Comparison of ENCODE assay signal across 33 mouse cellular contexts in the genomic region with DNA sequence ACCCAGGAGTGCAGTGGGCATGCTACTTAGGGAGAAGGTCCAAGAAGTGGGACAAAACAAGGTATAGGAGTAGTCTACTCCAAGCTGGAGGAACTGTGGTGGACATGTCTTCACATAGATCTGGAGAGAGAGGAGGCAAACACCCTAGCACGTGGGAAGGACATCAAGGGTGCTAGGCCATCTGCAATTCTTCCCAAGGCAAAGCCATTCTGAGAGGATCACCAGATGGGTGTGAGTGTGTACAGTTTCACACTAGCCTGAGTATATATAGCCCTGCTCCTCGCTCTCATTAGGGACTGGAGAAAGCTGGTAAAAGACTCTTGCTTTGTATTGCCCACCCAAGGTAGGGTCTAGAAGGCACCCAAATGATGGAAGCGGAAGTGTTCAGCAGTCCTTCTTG. TPM values are rescaled to one million over a fixed set of nuclear protein-coding genes. Genes with fewer than 3 reads are reported as not detected.
A peak's percentile ranks its signal among the peaks of the same experiment; 100 is the strongest.
DNase-seq lines count a peak whose midpoint lies in the region; ATAC-seq and TF ChIP-seq lines count a peak whose summit lies in the region.
"Had no signal": no experiment of that assay in that cellular context is flagged by ENCODE, and none has a peak within 500 bp of the region (broad histone marks: within the 10 kb centered on the region; RNA-seq: fewer than 3 reads in every experiment).

No protein-coding gene starts in this region.

- H3K27me3 ChIP-seq in hindbrain, embryonic 13.5 days, result 0 out of 2 replicates have a peak, but pooled peaks cover 1% of the 10 kb centered on the region
- no peaks in the 10 kb centered on the region for H3K27me3 ChIP-seq in hindbrain, embryonic 12.5 days
- 0 out of 2 replicates have a peak, but pooled peaks cover 5% of the 10 kb centered on the region for H3K27me3 ChIP-seq in E14TG2a.4 (ENCODE audit: insufficient read depth, low read length)
- no peaks in the 10 kb centered on the region for H3K27me3 ChIP-seq in intestine, embryonic 16.5 days (replicated peaks; ENCODE audit: control insufficient read depth, insufficient read depth, low read length)
- H3K27me3 ChIP-seq: embryonic facial prominence, embryonic 15.5 days had no signal

- H3K4me2 ChIP-seq in hindbrain, embryonic 13.5 days, result no peak overlapping the region
- H3K4me2 ChIP-seq in hindbrain, embryonic 12.5 days (replicated peaks), result no peak overlapping the region
- no peak overlapping the region for H3K4me2 ChIP-seq in intestine, embryonic 16.5 days (ENCODE audit: low read depth, low read length)
- H3K4me2 ChIP-seq: embryonic facial prominence, embryonic 12.5 days; embryonic facial prominence, embryonic 15.5 days; heart, embryonic 13.5 days had no signal

- intact Hi-C loops in left cerebral cortex, adult 2 months (cut with DNase I), result no loop called here
- intact Hi-C loops in left cerebral cortex, postnatal 10 days (cut with DNase I), result loop anchor here (5.0 kb wide), 1 partner anchor 109 kb away; the partner anchor contains the start of gene Rnh1

- H3K4me1 ChIP-seq in hindbrain, embryonic 13.5 days (replicated peaks), result peaks cover 39% of the 10 kb centered on the region
- peaks cover 28% of the 10 kb centered on the region for H3K4me1 ChIP-seq in hindbrain, embryonic 12.5 days
- H3K4me1 ChIP-seq in E14TG2a.4 (replicated peaks; ENCODE audit: low read depth, low read length), result peaks cover 92% of the 10 kb centered on the region
- H3K4me1 ChIP-seq in intestine, embryonic 16.5 days (ENCODE audit: control insufficient read depth, insufficient read depth, low read length), result peaks cover 26% of the 10 kb centered on the region

- TF ChIP-seq CTCF in left cerebral cortex, adult 2 months (IDR thresholded peaks at IDR 0.05), result no peak
- TF ChIP-seq CTCF in E14TG2a.4 (conservative IDR thresholded peaks at IDR 0.05; ENCODE audit: low read length), result no peak

- H3K36me3 ChIP-seq in hindbrain, embryonic 13.5 days, result peaks cover 57% of the 10 kb centered on the region
- H3K36me3 ChIP-seq in hindbrain, embryonic 12.5 days, result peaks cover 53% of the 10 kb centered on the region
- H3K36me3 ChIP-seq in E14TG2a.4 (ENCODE audit: insufficient read depth, low read length), result peaks cover 68% of the 10 kb centered on the region
- no peaks in the 10 kb centered on the region for H3K36me3 ChIP-seq in intestine, embryonic 16.5 days (ENCODE audit: control insufficient read depth, insufficient read depth, low read length)
- H3K36me3 ChIP-seq: heart, embryonic 10.5 days; heart, embryonic 13.5 days had no signal

- H3K9me3 ChIP-seq in hindbrain, embryonic 13.5 days, result no peaks in the 10 kb centered on the region
- no peaks in the 10 kb centered on the region for H3K9me3 ChIP-seq in hindbrain, embryonic 12.5 days (replicated peaks)
- no peaks in the 10 kb centered on the region for H3K9me3 ChIP-seq in E14TG2a.4 (ENCODE audit: low read length)
- no peaks in the 10 kb centered on the region for H3K9me3 ChIP-seq in intestine, embryonic 16.5 days (ENCODE audit: control insufficient read depth, low read length)
- H3K9me3 ChIP-seq: embryonic facial prominence, embryonic 12.5 days; embryonic facial prominence, embryonic 15.5 days; heart, embryonic 10.5 days; heart, embryonic 13.5 days had no signal

- ATAC-seq in hindbrain, embryonic 13.5 days (ENCODE audit: low FRiP score), result no peak
- ATAC-seq in hindbrain, embryonic 12.5 days (ENCODE audit: low FRiP score), result no peak
- ATAC-seq in intestine, embryonic 16.5 days, result no peak
- ATAC-seq: forebrain, embryonic 14.5 days; forebrain, postnatal 0 days; hindbrain, embryonic 16.5 days had no signal

- no peak overlapping the region for H3K4me3 ChIP-seq in hindbrain, embryonic 13.5 days
- H3K4me3 ChIP-seq in hindbrain, embryonic 12.5 days, result no peak overlapping the region
- H3K4me3 ChIP-seq in left cerebral cortex, adult 2 months, result no peak overlapping the region
- peak overlapping the region; percentile 43; the same call in 1 of the 2 replicates for H3K4me3 ChIP-seq in E14TG2a.4 (replicated peaks; ENCODE audit: low read length)
- no peak overlapping the region for H3K4me3 ChIP-seq in intestine, embryonic 16.5 days (ENCODE audit: low read length)
- H3K4me3 ChIP-seq: embryonic facial prominence, embryonic 12.5 days; embryonic facial prominence, embryonic 15.5 days; gastrocnemius, adult 2 months; heart, embryonic 10.5 days; heart, embryonic 13.5 days had no signal

- peak overlapping the region; percentile 99; the same call in 1 of the 2 replicates for H3K9ac ChIP-seq in hindbrain, embryonic 13.5 days
- no peak overlapping the region for H3K9ac ChIP-seq in hindbrain, embryonic 12.5 days
- H3K9ac ChIP-seq in intestine, embryonic 16.5 days (ENCODE audit: low read depth, low read length), result 0 out of 2 replicates have a peak overlapping the region, but pooled peaks have one; percentile 30
- H3K9ac ChIP-seq: embryonic facial prominence, embryonic 12.5 days; embryonic facial prominence, embryonic 15.5 days; forebrain, postnatal 0 days; heart, embryonic 13.5 days had no signal

- WGBS in hindbrain, embryonic 13.5 days, result 97% methylated on average over 3 of the region's 3 CpGs
- WGBS in hindbrain, embryonic 12.5 days, result 94% methylated on average over 3 of the region's 3 CpGs
- WGBS in intestine, embryonic 16.5 days, result 86% methylated on average over 3 of the region's 3 CpGs

- no peak for DNase-seq in left cerebral cortex, adult 2 months (ENCODE audit: extremely low spot score in 1 of 2, low spot score in 2 of 2)
- no peak for DNase-seq in left cerebral cortex, postnatal 10 days (ENCODE audit: extremely low spot score in 1 of 2, low spot score in 2 of 2)
- DNase-seq in gastrocnemius, postnatal 25 days, result no peak
- DNase-seq: adrenal gland, adult 2 months; adrenal gland, postnatal 14 days; B cell, adult 2 months; cerebellum, adult 11-12 months; forebrain, postnatal 0 days; gastrocnemius, adult 2 months; gastrocnemius, postnatal 14 days; heart, adult 18-20 months; heart, postnatal 14 days; heart, postnatal 4 days had no signal

- H3K27ac ChIP-seq in hindbrain, embryonic 13.5 days, result no peak overlapping the region
- H3K27ac ChIP-seq in hindbrain, embryonic 12.5 days, result no peak overlapping the region
- peak overlapping the region; percentile 3; the same call in 1 of the 2 replicates for H3K27ac ChIP-seq in left cerebral cortex, adult 2 months
- no peak overlapping the region for H3K27ac ChIP-seq in intestine, embryonic 16.5 days (ENCODE audit: low read length)
- H3K27ac ChIP-seq: embryonic facial prominence, embryonic 12.5 days; embryonic facial prominence, embryonic 15.5 days; gastrocnemius, adult 2 months; heart, embryonic 10.5 days; heart, embryonic 13.5 days had no signal

RNA-seq across cellular contexts. Expression of gene B4galnt4, which starts 2.4 kb away (rescaled TPM):
- 44.8 and 47.2 TPM in 2 replicates for polyA plus RNA-seq in hindbrain, embryonic 13.5 days (2015; fragmentation: Nextera tagmentation; extraction: Ambion mirVana)
- polyA plus RNA-seq in hindbrain, embryonic 12.5 days (2016; fragmentation: Nextera tagmentation; extraction: Ambion mirVana), result 46.1 and 46.5 TPM in 2 replicates
- 10 to 100 TPM; 87.4 to 95.9 TPM for total RNA-seq in left cerebral cortex, adult 2 months (2021)
- 100 to 1,000 TPM; 107 to 110 TPM for total RNA-seq in left cerebral cortex, postnatal 10 days (2021)
- polyA plus RNA-seq in intestine, embryonic 16.5 days (2015; fragmentation: Nextera tagmentation; extraction: Ambion mirVana), result 7.2 and 7.3 TPM in 2 replicates
- not detected for total RNA-seq in gastrocnemius, postnatal 25 days (2021)
- total RNA-seq: heart, adult 18-20 months had no signal

RNA-seq across cellular contexts. Expression of gene Pkp3, which starts 14.7 kb away (rescaled TPM):
- 0.27 and 0.32 TPM in 2 replicates for polyA plus RNA-seq in hindbrain, embryonic 13.5 days (2015; fragmentation: Nextera tagmentation; extraction: Ambion mirVana)
- 3.1 and 4.5 TPM in 2 replicates for polyA plus RNA-seq in hindbrain, embryonic 12.5 days (2016; fragmentation: Nextera tagmentation; extraction: Ambion mirVana)
- not detected for total RNA-seq in left cerebral cortex, adult 2 months (2021)
- not detected for total RNA-seq in left cerebral cortex, postnatal 10 days (2021)
- 31.3 and 32.4 TPM in 2 replicates for polyA plus RNA-seq in intestine, embryonic 16.5 days (2015; fragmentation: Nextera tagmentation; extraction: Ambion mirVana)
- total RNA-seq in gastrocnemius, postnatal 25 days (2021), result under 1 TPM in 1 of 2 experiments, not detected in 1; 0.29 TPM
- total RNA-seq: forebrain, postnatal 0 days; gastrocnemius, adult 2 months; gastrocnemius, postnatal 14 days; MEL had no signal
- polyA plus RNA-seq: forebrain, embryonic 14.5 days; forebrain, postnatal 0 days had no signal

RNA-seq across cellular contexts. Expression of gene Gm17387, which starts 34.4 kb away (rescaled TPM):
- polyA plus RNA-seq in hindbrain, embryonic 13.5 days (2015; fragmentation: Nextera tagmentation; extraction: Ambion mirVana), result not detected in 2 replicates
- polyA plus RNA-seq in hindbrain, embryonic 12.5 days (2016; fragmentation: Nextera tagmentation; extraction: Ambion mirVana), result not detected in 2 replicates
- not detected for total RNA-seq in left cerebral cortex, adult 2 months (2021)
- total RNA-seq in left cerebral cortex, postnatal 10 days (2021), result not detected
- polyA plus RNA-seq in intestine, embryonic 16.5 days (2015; fragmentation: Nextera tagmentation; extraction: Ambion mirVana), result not detected in 2 replicates
- not detected for total RNA-seq in gastrocnemius, postnatal 25 days (2021)
- total RNA-seq: adrenal gland, adult 2 months; adrenal gland, postnatal 14 days; adrenal gland, postnatal 4 days; CH12.LX; common myeloid progenitor, adult 5-6 weeks; forebrain, postnatal 0 days; gastrocnemius, adult 2 months; gastrocnemius, postnatal 14 days; heart, adult 18-20 months; heart, postnatal 14 days; heart, postnatal 4 days; MEL had no signal
- polyA plus RNA-seq: adrenal gland, adult 2 months; brain, embryonic 14.5 days; embryonic facial prominence, embryonic 12.5 days; embryonic facial prominence, embryonic 15.5 days; forebrain, embryonic 11.5 days; forebrain, embryonic 14.5 days; forebrain, postnatal 0 days; frontal cortex, adult 2 months; gonadal fat pad, adult 2 months; heart, embryonic 10.5 days; heart, embryonic 13.5 days; heart, embryonic 16.5 days; hindbrain, embryonic 11.5 days; hindbrain, embryonic 16.5 days had no signal

RNA-seq across cellular contexts. Expression of gene Sigirr, which starts 37.0 kb away (rescaled TPM):
- 1.7 and 2.9 TPM in 2 replicates for polyA plus RNA-seq in hindbrain, embryonic 13.5 days (2015; fragmentation: Nextera tagmentation; extraction: Ambion mirVana)
- polyA plus RNA-seq in hindbrain, embryonic 12.5 days (2016; fragmentation: Nextera tagmentation; extraction: Ambion mirVana), result 1.7 and 2.6 TPM in 2 replicates
- total RNA-seq in left cerebral cortex, adult 2 months (2021), result 1 to 10 TPM; 1.7 to 3.4 TPM
- total RNA-seq in left cerebral cortex, postnatal 10 days (2021), result 1 to 10 TPM; 2.3 to 2.8 TPM
- polyA plus RNA-seq in intestine, embryonic 16.5 days (2015; fragmentation: Nextera tagmentation; extraction: Ambion mirVana), result 29.4 and 32.8 TPM in 2 replicates
- total RNA-seq in gastrocnemius, postnatal 25 days (2021), result 1 to 10 TPM; 1.4 to 2.4 TPM

RNA-seq across cellular contexts. Expression of gene Ifitm6, which starts 45.6 kb away (rescaled TPM):
- 0.53 TPM in 2 replicates for polyA plus RNA-seq in hindbrain, embryonic 13.5 days (2015; fragmentation: Nextera tagmentation; extraction: Ambion mirVana)
- polyA plus RNA-seq in hindbrain, embryonic 12.5 days (2016; fragmentation: Nextera tagmentation; extraction: Ambion mirVana), result not detected in 2 replicates
- under 1 TPM in 1 of 2 experiments, not detected in 1; 0.57 TPM for total RNA-seq in left cerebral cortex, adult 2 months (2021)
- not detected for total RNA-seq in left cerebral cortex, postnatal 10 days (2021)
- 1.9 and 2.0 TPM in 2 replicates for polyA plus RNA-seq in intestine, embryonic 16.5 days (2015; fragmentation: Nextera tagmentation; extraction: Ambion mirVana)
- not detected for total RNA-seq in gastrocnemius, postnatal 25 days (2021)
- total RNA-seq: CH12.LX; gastrocnemius, adult 2 months; gastrocnemius, postnatal 14 days; heart, adult 18-20 months; MEL had no signal
- polyA plus RNA-seq: forebrain, embryonic 11.5 days; heart, embryonic 10.5 days; hindbrain, embryonic 11.5 days had no signal

Comparison
In these comparisons a context has a peak if more than half of its experiments do, and no peak if none do; other contexts are left out.
1. RNA of gene B4galnt4, which starts 2.4 kb away (total RNA-seq): 107 to 110 TPM in left cerebral cortex, postnatal 10 days and 87.4 to 95.9 TPM in left cerebral cortex, adult 2 months; not detected in gastrocnemius, postnatal 25 days; every median in the first group is over 10 times any median in the second.